Mouse (Mus musculus) C2C12 (cell line): ENCODE data around the gene Rilp. TPM values are rescaled to one million over a fixed set of nuclear protein-coding genes. Genes with fewer than 3 reads are reported as not detected.
A peak's percentile ranks its signal among the peaks of the same experiment; 100 is the strongest.

Experiments
- H3K27me3 ChIP-seq: one replicate; pipeline ENCODE4 v1.6.1; 2011; ENCODE audit not compliant: control insufficient read depth, insufficient read depth, insufficient read length
- H3K36me3 ChIP-seq: one replicate; pipeline ENCODE4 v1.6.1; 2011; ENCODE audit not compliant: control insufficient read depth, insufficient read depth
- H3K4me3 ChIP-seq: one replicate; pipeline ENCODE4 v1.5.1; 2011; ENCODE audit warnings: mild to moderate bottlenecking, control low read depth; ENCODE audit not compliant: poor library complexity, insufficient read depth, severe bottlenecking
- H3K79me2 ChIP-seq: one replicate; pipeline ENCODE4 v1.6.1; 2011; ENCODE audit not compliant: control insufficient read depth, insufficient read depth
- H3K79me3 ChIP-seq: one replicate; pipeline ENCODE4 v1.6.1; 2011; ENCODE audit warnings: low read depth, control low read depth
- H3ac ChIP-seq: one replicate; pipeline ENCODE3; 2011; ENCODE audit warnings: low read depth; ENCODE audit not compliant: control insufficient read depth, insufficient read length
- CEBPB ChIP-seq: IDR thresholded peaks from one replicate; pipeline ENCODE4 v1.6.1; 2011; ENCODE audit warnings: low read depth, mild to moderate bottlenecking, control low read depth, moderate library complexity
- CTCF ChIP-seq: IDR thresholded peaks from one replicate; pipeline ENCODE4 v1.5.1; 2011; ENCODE audit not compliant: control insufficient read depth, insufficient read depth, insufficient read length
- FOSL1 ChIP-seq: IDR thresholded peaks from one replicate; pipeline ENCODE4 v1.8.0; 2011; ENCODE audit warnings: mild to moderate bottlenecking, low read length; ENCODE audit not compliant: poor library complexity, insufficient read depth, severe bottlenecking
- MAX ChIP-seq: IDR thresholded peaks from one replicate; pipeline ENCODE4 v1.6.1; 2011; ENCODE audit warnings: mild to moderate bottlenecking, control low read depth
- MYOD1 ChIP-seq: IDR thresholded peaks from one replicate; pipeline ENCODE4 v1.6.1; 2011; ENCODE audit warnings: low read depth; ENCODE audit not compliant: control insufficient read depth, insufficient read length
- MYOG ChIP-seq: IDR thresholded peaks from one replicate; pipeline ENCODE4 v1.6.1; 2011; ENCODE audit not compliant: control insufficient read depth, insufficient read length; ENCODE audit errors: extremely low read depth
- USF1 ChIP-seq: IDR thresholded peaks from one replicate; pipeline ENCODE4 v1.6.1; 2011; ENCODE audit warnings: low read depth, mild to moderate bottlenecking, control low read depth, moderate library complexity
- microRNA-seq: library from miRNA; unstranded; fragments of <30 nt; microRNA quantifications from one replicate; pipeline ENCODE4, GENCODE M21; 2019; ENCODE audit warnings: borderline microRNAs expressed
- polyA plus RNA-seq: library from polyadenylated mRNA; unstranded; fragments of >200 nt; fragmentation: generic; extraction: Trizol; gene quantifications from one replicate; pipeline ENCODE4 v1.2.1, GENCODE M21; 2012; ENCODE audit warnings: missing spikeins

Rilp gene
- polyA plus RNA-seq, 1 experiment, result 3.2 TPM

GRCm38 (mm10) chr11:75559870-75560504 lies 50.1 kb downstream of the Rilp start:
- TF ChIP-seq CTCF (no peak), FOSL1 (no peak)
- no peak overlapping the region for H3K4me3 ChIP-seq

GRCm38 (mm10) chr11:75560530-75561409 lies 50.9 kb downstream of the Rilp start:
- no peak for TF ChIP-seq MYOG
- TF ChIP-seq CEBPB, result no peak
- TF ChIP-seq MYOD1, result no peak
- no peak for TF ChIP-seq FOSL1
- no peak for TF ChIP-seq CTCF
- no peak for TF ChIP-seq USF1
- no peak for TF ChIP-seq MAX
- no peak overlapping the region for H3K4me3 ChIP-seq
- H3K27me3 ChIP-seq, result no peaks in the 10 kb centered on the region
- H3K79me3 ChIP-seq, result no peaks in the 10 kb centered on the region
- H3K79me2 ChIP-seq, result no peaks in the 10 kb centered on the region
- H3K36me3 ChIP-seq, result no peaks in the 10 kb centered on the region
- no peak overlapping the region for H3ac ChIP-seq

More at GRCm38 (mm10) chr11:75559870-75560504, 50.1 kb downstream of the Rilp start:
- Histone ChIP-seq H3K79me2 (no peaks in the 10 kb centered on the region), H3ac (no peak overlapping the region), H3K79me3 (no peaks in the 10 kb centered on the region), H3K36me3 (no peaks in the 10 kb centered on the region), H3K27me3 (no peaks in the 10 kb centered on the region)

GRCm38 (mm10) chr11:75561410-75561791 lies 51.5 kb downstream of the Rilp start:
- Histone ChIP-seq H3K79me3 (no peaks in the 10 kb centered on the region), H3K4me3 (no peak overlapping the region), H3ac (no peak overlapping the region), H3K27me3 (no peaks in the 10 kb centered on the region), H3K79me2 (no peaks in the 10 kb centered on the region), H3K36me3 (no peaks in the 10 kb centered on the region)
- TF ChIP-seq MAX (no peak), FOSL1 (no peak), MYOG (no peak), USF1 (no peak), CEBPB (no peak), MYOD1 (no peak), CTCF (no peak)

Small RNAs within 50 kb of the gene (microRNA-seq; reads per million reads assigned to microRNA genes)
- gene Mir22 (66,718 reads per million, percentile 99 among the genes with 10 or more reads in this experiment), gene Mir3971 (not detected)

Other genes starting within 250 kb of the Rilp start
- gene Rpa1, start 161.8 kb upstream of the Rilp start, polyA plus RNA-seq, result 164 TPM
- 14.7 TPM for gene Smyd4, start 161.7 kb upstream of the Rilp start, polyA plus RNA-seq
- 1,152 TPM for gene Serpinf1, start 87.4 kb upstream of the Rilp start, polyA plus RNA-seq
- 0.07 TPM for gene Serpinf2, start 70.5 kb upstream of the Rilp start, polyA plus RNA-seq
- gene Wdr81, start 55.4 kb upstream of the Rilp start, polyA plus RNA-seq, result 21.6 TPM
- gene Tlcd2, start 48.4 kb upstream of the Rilp start, polyA plus RNA-seq, result 1.5 TPM
- 104 TPM for gene Prpf8, start 23.3 kb upstream of the Rilp start, polyA plus RNA-seq
- gene Scarf1, start 3.4 kb downstream of the Rilp start, polyA plus RNA-seq, result 0.11 TPM
- 2.2 TPM for gene Slc43a2, start 21.6 kb downstream of the Rilp start, polyA plus RNA-seq
- gene Pitpna, start 78.0 kb downstream of the Rilp start, polyA plus RNA-seq, result 118 TPM
- gene Inpp5k, start 120.9 kb downstream of the Rilp start, polyA plus RNA-seq, result 8.9 TPM
- gene Myo1c, start 140.4 kb downstream of the Rilp start, polyA plus RNA-seq, result 166 TPM
- gene Crk, start 169.2 kb downstream of the Rilp start, polyA plus RNA-seq, result 39.3 TPM
- 528 TPM for gene Ywhae, start 222.8 kb downstream of the Rilp start, polyA plus RNA-seq